Mouse (Mus musculus) myocyte (in vitro differentiated cells): ENCODE results near the gene Gmeb2.

Source experiments
- CEBPB ChIP-seq: IDR thresholded peaks from 2 replicates; pipeline ENCODE4 v1.6.1; 2011; ENCODE audit warnings: mild to moderate bottlenecking, moderate library complexity; ENCODE audit not compliant: poor library complexity, insufficient read depth, severe bottlenecking
- E2F4 ChIP-seq: IDR thresholded peaks from one replicate; pipeline ENCODE4 v1.6.1; 2011; ENCODE audit warnings: mild to moderate bottlenecking, control low read depth, moderate library complexity; ENCODE audit not compliant: insufficient read depth
- MAX ChIP-seq: IDR thresholded peaks from one replicate; pipeline ENCODE4 v1.6.1; 2011; ENCODE audit warnings: low read depth, mild to moderate bottlenecking, control low read depth
- MYOD1 ChIP-seq, 3 experiments: IDR thresholded peaks; one replicate each; pipeline ENCODE4 v1.6.1; 2011; ENCODE audit warnings: control low read depth in 2 of 3, low read depth in 2 of 3, mild to moderate bottlenecking in 2 of 3, moderate library complexity in 1 of 3; ENCODE audit not compliant: insufficient read length in 2 of 3, control insufficient read depth in 1 of 3
- MYOG ChIP-seq, 3 experiments: IDR thresholded peaks; one replicate each; pipeline ENCODE4 v1.6.1; 2011; ENCODE audit warnings: control low read depth in 2 of 3, low read depth in 2 of 3, mild to moderate bottlenecking in 2 of 3; ENCODE audit not compliant: insufficient read length in 2 of 3, control insufficient read depth in 1 of 3, insufficient read depth in 1 of 3
- POLR2A ChIP-seq: IDR thresholded peaks from one replicate; pipeline ENCODE4 v1.6.1; 2011; ENCODE audit warnings: low read depth, mild to moderate bottlenecking, control low read depth, moderate library complexity; ENCODE audit not compliant: insufficient read length
- POLR2AphosphoS2 ChIP-seq: IDR thresholded peaks from one replicate; pipeline ENCODE4 v1.6.1; 2011; ENCODE audit warnings: low read depth, control low read depth; ENCODE audit not compliant: insufficient read length
- REST ChIP-seq: IDR thresholded peaks from one replicate; pipeline ENCODE4 v1.6.1; 2011; ENCODE audit warnings: mild to moderate bottlenecking, control low read depth, moderate library complexity; ENCODE audit not compliant: insufficient read depth, insufficient read length
- SRF ChIP-seq: IDR thresholded peaks from one replicate; pipeline ENCODE4 v1.6.1; 2011; ENCODE audit warnings: low read depth; ENCODE audit not compliant: control insufficient read depth, insufficient read length
- TCF12 ChIP-seq: IDR thresholded peaks from one replicate; pipeline ENCODE4 v1.6.1; 2011; ENCODE audit warnings: mild to moderate bottlenecking, control low read depth; ENCODE audit not compliant: poor library complexity, insufficient read depth, severe bottlenecking
- TCF3 ChIP-seq: IDR thresholded peaks from one replicate; pipeline ENCODE4 v1.6.1; 2011; ENCODE audit warnings: low read depth, control low read depth; ENCODE audit not compliant: insufficient read length
- USF1 ChIP-seq: IDR thresholded peaks from one replicate; pipeline ENCODE4 v1.6.1; 2011; ENCODE audit warnings: low read depth, mild to moderate bottlenecking, control low read depth, moderate library complexity

- TF ChIP-seq TCF12, result no peak
- TF ChIP-seq E2F4, result no peak
- no peak for TF ChIP-seq POLR2A
- TF ChIP-seq POLR2AphosphoS2, result no peak
- TF ChIP-seq USF1, result no peak
- no peak for TF ChIP-seq MAX
- no peak for TF ChIP-seq TCF3
- no peak for TF ChIP-seq MYOG (IDR thresholded peaks at IDR 0.05; ENCODE audit: control insufficient read depth in 1 of 3, insufficient read depth in 1 of 3, insufficient read length in 2 of 3, low read depth in 2 of 3)
- no peak for TF ChIP-seq CEBPB
- no peak for TF ChIP-seq MYOD1 (IDR thresholded peaks at IDR 0.05; ENCODE audit: control insufficient read depth in 1 of 3, insufficient read length in 2 of 3, low read depth in 2 of 3)
- no peak for TF ChIP-seq SRF
- TF ChIP-seq REST, result no peak
Measured at GRCm38 (mm10) chr2:181276766-181277165, 11.1 kb downstream of the Gmeb2 start.
